Mouse (Mus musculus): ENCODE results near the gene Ftcd. TPM values are rescaled to one million over a fixed set of nuclear protein-coding genes. Genes with fewer than 3 reads are reported as not detected.

The Ftcd gene
- not detected in 2 replicates for polyA plus RNA-seq (2012; ENCODE audit: low replicate concordance)

DNA sequence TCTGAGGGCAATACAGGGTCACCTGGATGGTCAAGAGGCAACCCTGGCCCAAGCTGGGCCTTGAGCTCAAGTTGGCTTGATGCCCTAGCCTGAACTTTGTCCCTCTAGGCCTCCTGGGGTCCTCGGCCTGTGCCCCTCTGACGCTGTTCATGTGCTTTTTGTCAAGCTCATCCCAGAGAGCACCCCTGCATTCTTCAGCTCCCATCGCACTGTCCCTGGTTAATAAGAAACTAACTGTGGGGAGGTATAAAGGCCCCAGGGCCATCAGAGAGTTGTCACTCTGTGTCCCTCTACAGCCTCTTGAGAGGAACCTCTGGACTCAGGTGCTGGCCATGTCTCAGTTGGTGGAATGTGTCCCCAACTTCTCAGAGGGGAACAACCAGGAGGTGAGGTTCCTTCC lies at the start of gene Ftcd:
Gene Ftcd (plus strand): TSS at position 275 of the 400 bp plus-strand sequence.

DNA sequence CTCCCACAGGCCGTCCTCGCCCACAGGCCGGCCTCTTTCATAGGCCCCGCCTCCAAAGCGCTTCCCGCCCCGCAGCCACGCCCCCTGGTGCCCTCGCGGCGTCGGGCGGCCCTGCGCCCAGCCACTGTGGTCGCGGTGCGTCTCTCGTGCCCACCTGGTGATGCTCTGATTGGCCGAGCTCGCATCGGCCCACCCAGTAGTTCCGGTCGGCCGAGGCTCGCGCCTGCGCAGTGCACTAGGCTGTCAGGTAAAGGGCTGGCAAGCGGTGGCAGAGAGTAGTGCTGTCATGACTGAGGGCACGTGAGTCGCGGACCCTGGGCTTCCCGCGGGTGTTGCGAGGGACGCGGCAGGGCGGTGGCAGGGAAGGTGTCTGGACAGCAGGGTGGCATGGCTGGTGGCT lies 44.1 kb upstream of the Ftcd start, which contains the start of gene Lss:
Gene Lss (plus strand): TSS at position 214 of the 400 bp plus-strand sequence.

DNA sequence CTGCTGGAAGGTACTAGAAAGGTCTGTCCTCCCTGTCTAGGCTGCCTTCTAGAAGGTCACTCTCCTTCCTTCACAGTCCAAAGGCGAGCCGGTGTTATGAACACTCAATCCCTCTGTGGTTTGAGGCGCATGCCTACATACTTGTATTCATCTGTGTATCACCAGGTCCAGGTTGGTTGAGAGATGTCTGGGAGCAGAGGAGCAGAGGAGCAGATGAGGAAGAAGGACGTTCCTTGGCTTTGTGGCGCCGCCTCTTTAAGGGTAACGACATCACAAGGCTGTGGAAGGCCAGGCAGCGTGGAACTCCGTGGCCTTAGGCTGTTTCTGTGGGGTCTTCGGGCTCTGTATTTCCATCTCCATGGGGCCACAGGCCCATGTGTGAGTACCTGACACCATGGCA lies 13.5 kb upstream of the Ftcd start, which contains the start of gene Spatc1l:
Gene Spatc1l (plus strand): TSS at position 301 of the 400 bp plus-strand sequence.

DNA sequence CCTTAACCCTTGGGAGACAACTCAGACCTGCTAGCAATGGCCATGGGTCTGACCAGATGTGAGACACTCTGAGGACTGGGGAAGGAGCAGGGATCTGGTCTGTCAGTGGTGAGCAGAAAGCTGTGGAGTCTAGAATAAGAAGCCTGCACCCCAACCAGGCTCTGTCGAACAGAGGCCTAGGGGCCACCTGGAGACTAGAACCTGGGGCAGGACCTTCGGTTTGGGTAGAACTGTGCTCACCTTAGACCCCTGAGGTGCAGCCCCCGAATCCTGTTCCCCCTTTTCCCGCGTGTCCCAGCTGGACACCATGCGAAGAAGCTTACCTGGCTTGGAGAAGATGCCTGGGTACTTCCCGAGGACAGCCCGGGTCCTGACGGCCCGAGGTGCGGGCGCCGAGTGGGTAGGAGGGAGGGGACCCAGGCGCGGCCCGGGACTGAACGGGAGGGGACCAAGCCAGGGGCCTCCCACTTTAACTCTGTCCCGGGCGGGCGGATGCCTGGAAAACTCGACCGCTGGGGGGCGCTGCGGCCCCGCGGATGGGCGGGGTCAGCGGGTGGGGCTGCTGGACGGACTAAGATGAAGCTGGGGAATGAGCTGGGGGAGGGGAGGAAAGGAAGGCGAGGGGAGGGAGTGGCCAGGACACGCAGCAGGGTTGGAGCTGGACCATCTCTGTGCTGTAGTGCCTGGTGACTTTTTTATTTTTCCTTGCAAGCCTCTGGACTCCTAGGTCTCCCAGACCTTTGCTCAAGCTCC lies 47.7 kb downstream of the Ftcd start, which contains the start of gene Col6a2:
Gene Col6a2 (minus strand): TSS at position 703 of the 753 bp plus-strand sequence.

Other genes with a start within 250 kb of the Ftcd start
- 1.4 and 2.2 TPM in 2 replicates for gene Dip2a, start 230.4 kb upstream of the Ftcd start, polyA plus RNA-seq (2012; ENCODE audit: low replicate concordance)
- gene AC141477.1, start 135.2 kb upstream of the Ftcd start, polyA plus RNA-seq (2012; ENCODE audit: low replicate concordance), result not detected in 2 replicates
- 38.7 and 62.8 TPM in 2 replicates for gene Pcnt, start 132.9 kb upstream of the Ftcd start, polyA plus RNA-seq (2012; ENCODE audit: low replicate concordance)
- gene 2610028H24Rik, start 126.6 kb upstream of the Ftcd start, polyA plus RNA-seq (2012; ENCODE audit: low replicate concordance), result not detected in 2 replicates
- 11.8 and 18.4 TPM in 2 replicates for gene Mcm3ap, start 106.7 kb upstream of the Ftcd start, polyA plus RNA-seq (2012; ENCODE audit: low replicate concordance)
- gene Ybey, start 106.5 kb upstream of the Ftcd start, polyA plus RNA-seq (2012; ENCODE audit: low replicate concordance), result 0.90 and 1.7 TPM in 2 replicates
- 1.9 and 6.9 TPM in 2 replicates for gene Lss, start 44.1 kb upstream of the Ftcd start, polyA plus RNA-seq (2012; ENCODE audit: low replicate concordance)
- gene Spatc1l, start 13.4 kb upstream of the Ftcd start, polyA plus RNA-seq (2012; ENCODE audit: low replicate concordance), result not detected in 2 replicates
- gene Col6a2, start 48.0 kb downstream of the Ftcd start, polyA plus RNA-seq (2012; ENCODE audit: low replicate concordance), result 0.21 and 1.1 TPM in 2 replicates
- 0.43 and 0.46 TPM in 2 replicates for gene Col6a1, start 150.5 kb downstream of the Ftcd start, polyA plus RNA-seq (2012; ENCODE audit: low replicate concordance)